Mouse (Mus musculus): ENCODE results near the gene Zmynd10.
A peak's percentile ranks its signal among the peaks of the same experiment; 100 is the strongest.

Gene Zmynd10

GRCm38 (mm10) chr9:107580501-107581317, 33.6 kb downstream of the Zmynd10 start, which contains the start of gene Hyal3:
Hyal3 (plus strand) TSS chr9:107580818.
- DNase-seq, result peak; percentile 97

DNA sequence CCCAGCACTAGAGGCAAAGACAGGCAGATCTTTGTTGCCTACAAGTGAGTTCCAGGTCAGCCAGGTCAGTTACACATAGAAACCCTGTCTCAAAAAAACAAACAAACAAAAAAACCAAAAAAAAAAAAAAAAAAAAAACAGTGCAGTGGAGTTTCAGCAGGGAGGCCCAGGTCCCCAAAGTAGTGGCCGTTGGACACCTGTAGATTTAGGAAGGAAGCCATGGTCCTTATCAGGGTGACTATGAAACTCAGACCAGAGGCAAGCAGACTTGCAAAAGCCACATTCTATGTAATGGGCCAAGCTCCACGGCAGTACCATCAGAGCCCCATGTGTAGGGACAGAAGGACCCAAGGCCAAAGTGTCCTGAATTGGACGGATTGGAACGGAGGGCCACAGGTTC, 34.5 kb downstream of the Zmynd10 start:
- no peak for DNase-seq

DNA sequence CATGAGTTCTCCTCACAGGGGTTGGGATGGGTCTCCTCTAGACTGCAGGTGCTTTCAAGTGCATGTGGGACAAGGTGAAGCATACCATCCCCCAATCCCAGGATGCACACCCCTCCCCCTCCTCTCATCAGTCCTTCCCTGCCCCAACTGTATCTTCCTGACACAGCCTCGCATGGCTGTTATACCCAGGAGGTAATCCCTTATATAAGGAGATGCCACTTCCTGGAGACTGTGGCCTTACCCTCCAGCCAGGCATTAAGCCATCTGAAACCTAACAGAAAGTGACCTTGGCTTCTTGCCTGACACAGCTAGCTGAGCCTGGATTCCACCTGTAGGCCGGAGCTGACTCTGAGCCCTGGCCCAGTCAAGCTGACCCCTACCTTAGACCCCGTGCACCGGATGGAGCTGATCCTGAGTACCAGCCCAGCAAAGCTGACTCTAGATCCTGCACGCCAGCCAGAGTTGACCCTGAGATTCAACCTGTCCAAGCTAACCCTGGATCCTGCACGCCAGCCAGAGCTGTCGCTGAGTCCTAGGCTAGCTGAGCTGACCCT, 35.5 kb downstream of the Zmynd10 start:
- DNase-seq, result no peak

- DNase-seq, result no peak
These were observed 36.1 kb downstream of the Zmynd10 start for GRCm38 (mm10) chr9:107583174-107583573.

GRCm38 (mm10) chr9:107586504-107586903, 39.4 kb downstream of the Zmynd10 start:
- no peak for DNase-seq

DNA sequence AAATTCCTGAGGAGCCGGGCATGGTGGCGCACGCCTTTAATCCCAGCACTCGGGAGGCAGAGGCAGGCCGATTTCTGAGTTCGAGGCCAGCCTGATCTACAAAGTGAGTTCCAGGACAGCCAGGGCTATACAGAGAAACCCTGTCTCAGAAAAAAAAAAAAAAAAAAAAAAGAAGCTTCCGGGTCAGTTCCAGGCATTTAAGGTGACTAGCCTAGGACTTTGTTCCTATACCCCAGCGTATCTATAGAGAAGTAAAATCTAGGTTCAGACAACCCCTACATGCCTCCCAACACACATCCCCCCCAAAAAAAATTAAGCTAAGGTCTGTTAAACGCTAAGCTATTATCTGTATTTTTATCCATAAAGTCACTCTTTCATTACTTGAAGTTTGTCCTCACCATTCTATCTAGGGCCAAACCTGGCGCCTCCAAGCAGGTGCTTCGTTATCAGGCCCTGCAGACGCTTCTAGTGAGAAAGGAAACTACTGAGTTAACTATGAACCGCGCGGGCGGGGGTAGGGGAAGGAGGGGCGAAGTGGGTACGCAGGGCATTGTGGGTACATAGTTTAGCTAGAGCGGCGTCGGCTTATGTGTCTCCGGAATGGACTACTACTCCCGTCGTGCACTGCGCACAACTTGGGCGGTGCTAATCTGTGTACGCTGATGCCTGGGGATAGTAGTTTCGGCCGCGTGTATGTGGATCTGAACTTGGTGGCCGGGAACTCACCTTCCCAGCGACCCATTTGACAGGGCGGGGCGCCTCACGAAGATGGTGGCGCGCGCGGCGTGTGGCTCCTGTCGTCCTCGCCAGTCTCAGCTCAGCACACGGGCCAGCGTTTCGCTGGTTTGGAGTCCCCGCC, 40.1 kb downstream of the Zmynd10 start, which contains the start of gene Ifrd2:
TSS of gene Ifrd2 (plus strand) at position 669 of the 859 bp plus-strand sequence.
- DNase-seq, result peak; percentile 100

- peak; percentile 80 for DNase-seq
These were observed 40.9 kb downstream of the Zmynd10 start for GRCm38 (mm10) chr9:107587833-107588639.

GRCm38 (mm10) chr9:107590058-107590772, 43.1 kb downstream of the Zmynd10 start:
- DNase-seq, result peak; percentile 90

- DNase-seq, result peak; percentile 64
These were observed 43.6 kb downstream of the Zmynd10 start for GRCm38 (mm10) chr9:107590773-107591060.

DNA sequence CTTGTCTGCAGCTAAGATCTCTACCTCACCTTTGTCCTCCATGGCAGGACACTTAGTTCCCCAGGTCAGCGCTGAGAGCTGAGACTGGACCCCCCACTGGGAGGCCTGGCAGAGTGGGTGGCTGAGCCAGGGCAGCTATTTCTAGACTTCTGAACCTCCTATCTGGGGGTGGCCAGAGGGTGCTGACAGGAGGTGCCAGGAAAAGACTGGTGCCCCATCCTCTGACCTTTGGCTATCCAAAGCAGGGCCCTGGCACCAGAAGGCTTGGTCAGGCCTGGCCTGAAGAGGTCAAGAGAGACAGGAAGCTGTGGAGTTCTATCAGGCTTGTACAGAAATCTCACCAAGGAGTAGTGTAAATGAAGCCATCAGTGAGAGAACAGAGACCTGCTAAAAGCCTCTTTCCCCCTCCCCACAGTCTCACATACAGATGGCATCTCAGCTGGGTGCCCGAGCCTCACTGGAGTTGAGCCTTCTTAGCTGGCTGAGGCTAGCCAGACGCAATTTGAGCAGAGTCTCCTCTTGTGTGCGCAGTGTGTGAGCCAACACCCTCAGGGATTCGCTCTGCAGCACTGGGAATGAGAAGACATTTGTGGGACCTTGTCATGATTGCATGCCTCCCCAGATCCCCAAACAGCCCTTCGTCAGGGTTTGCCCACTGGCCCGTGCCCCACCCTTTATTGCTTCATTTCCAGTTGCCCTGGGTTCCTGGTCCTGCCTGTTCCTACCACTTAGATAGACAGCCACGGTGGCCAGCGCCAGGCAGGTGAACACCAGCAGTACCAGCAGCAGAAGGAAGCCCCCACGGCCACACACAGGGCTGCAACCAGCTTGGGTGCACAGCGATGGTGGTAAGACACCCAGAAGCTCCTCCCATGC, 46.2 kb downstream of the Zmynd10 start:
- DNase-seq, result no peak

- DNase-seq, result no peak
These were observed 47.4 kb downstream of the Zmynd10 start for GRCm38 (mm10) chr9:107594281-107595062.

DNA sequence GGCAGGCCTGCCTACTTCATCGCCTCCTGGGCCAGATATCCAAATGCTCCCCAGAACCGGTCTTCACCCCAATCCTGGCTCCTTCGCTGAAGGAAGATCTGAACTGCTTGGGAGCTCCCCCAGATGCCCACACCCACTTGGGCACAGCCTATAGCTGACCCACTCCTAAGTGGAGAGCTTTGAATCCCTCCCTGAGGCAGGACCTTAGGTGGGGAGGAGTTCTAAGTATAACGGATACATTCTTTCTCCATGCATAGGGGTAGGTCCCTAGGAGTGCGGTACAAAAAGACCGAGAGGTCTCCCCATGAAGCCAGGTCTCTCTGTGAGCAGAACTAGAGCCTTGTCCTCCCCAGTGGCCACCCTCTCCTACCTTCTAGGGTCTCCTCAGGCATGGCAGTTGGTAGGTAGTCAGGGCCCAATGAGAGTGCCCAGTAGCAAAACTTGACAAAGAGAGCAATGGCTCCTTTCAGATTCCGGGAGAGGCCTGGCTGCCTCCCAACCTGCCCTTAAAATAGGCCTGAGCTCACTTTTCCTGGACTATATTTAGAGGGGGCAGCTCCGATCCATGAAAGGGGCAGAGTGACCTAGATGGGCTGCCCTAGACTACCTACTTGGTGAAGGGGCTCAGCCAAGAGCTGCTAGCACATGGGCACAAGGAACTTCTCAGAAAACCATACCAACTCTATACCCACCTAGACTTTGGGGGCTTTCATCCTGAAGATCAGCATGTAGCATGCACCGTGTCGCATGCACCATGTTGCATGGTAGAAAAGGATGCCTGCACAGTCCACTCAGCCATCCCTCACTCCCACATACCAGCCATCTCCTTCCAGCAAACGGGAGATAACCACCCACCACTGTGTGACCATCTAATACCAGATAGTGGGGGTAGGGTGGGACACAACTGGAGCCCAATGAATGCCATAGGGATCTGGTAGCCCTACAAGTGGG, 49.8 kb downstream of the Zmynd10 start:
- DNase-seq, result peak; percentile 62

- no peak for DNase-seq
These were observed 51.3 kb downstream of the Zmynd10 start for GRCm38 (mm10) chr9:107598385-107598784.

- no peak for DNase-seq
These were observed 52.3 kb downstream of the Zmynd10 start for GRCm38 (mm10) chr9:107599433-107599832.

DNA sequence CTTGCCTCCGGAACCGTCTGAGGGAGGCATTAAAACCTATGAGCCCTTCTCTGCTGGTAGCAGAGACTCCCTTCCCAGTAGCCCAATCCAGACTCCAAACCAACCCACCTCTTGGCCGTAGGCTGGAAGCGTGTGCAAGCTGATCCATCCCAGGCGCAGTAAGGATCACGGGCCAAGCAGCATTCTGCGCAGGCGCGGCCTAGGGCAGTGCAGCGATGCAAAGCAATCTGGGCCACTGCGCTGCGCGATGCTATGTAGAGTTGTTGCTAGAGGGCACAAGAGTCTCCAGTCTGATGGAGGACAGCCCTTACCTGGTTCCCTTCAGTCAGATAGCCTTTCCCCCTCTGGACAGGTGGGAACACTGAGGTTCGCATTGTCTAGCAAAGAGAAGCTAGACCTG, 52.7 kb downstream of the Zmynd10 start:
- no peak for DNase-seq

- no peak for DNase-seq
These were observed 53.6 kb downstream of the Zmynd10 start for GRCm38 (mm10) chr9:107600745-107601144.
